Mouse (Mus musculus): ENCODE results near the gene Elmod3. TPM values are rescaled to one million over a fixed set of nuclear protein-coding genes. Genes with fewer than 3 reads are reported as not detected.
"Not testable (repeated sequence)": the region's sequence is repeated elsewhere in the genome, so short reads cannot be mapped to it uniquely, and the experiment has no call there.

The Elmod3 gene
- polyA plus RNA-seq, 1 experiment from 2014 or later: 14.8 TPM

DNA sequence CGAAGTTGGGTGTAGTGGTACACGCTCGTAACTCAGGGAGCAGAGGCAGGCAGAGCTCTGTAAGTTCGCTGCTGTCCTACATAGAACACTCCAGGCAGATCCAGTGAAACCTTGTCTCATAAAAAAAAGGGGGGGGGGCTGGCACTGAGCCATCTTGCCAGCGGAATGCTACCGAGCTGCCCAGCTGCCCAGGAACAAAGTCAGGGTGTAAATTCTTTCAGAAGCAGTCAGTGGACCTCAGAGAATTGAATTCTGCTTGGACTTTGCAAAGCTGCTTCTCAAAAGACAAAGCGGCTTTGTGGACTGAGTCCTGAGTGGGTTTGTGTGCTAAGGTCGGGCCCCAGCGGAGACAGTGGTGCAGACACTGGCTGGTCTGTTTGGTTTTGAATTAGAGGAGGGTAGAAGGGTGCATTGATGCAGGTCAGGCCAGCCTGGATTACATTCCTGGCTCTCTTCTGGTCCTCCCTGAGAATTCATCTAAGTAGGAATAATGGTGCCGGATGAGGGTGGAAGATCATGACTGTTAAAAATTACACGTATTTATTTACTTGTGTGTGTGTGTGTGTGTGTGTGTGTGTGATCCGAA lies 54.9 kb downstream of the Elmod3 start:
- 69% methylated on average over 12 of the region's 12 CpGs for WGBS
- H3K9me3 ChIP-seq (replicated peaks): 0 out of 2 replicates have a peak, but pooled peaks cover 3% of the 10 kb centered on the region
- ATAC-seq: no peak
- H3K4me2 ChIP-seq: no peak overlapping the region
- H3K27ac ChIP-seq: no peak overlapping the region
- 0 out of 2 replicates have a peak, but pooled peaks cover 5% of the 10 kb centered on the region for H3K27me3 ChIP-seq
- H3K9ac ChIP-seq: no peak overlapping the region
- no peaks in the 10 kb centered on the region for H3K36me3 ChIP-seq (ENCODE audit: poor library complexity, severe bottlenecking)
- H3K4me3 ChIP-seq: no peak overlapping the region
- peaks cover 11% of the 10 kb centered on the region for H3K4me1 ChIP-seq

- Histone ChIP-seq H3K9ac (peak overlapping the region; percentile 78), H3K27ac (no peak overlapping the region; the same call in 1 of the 2 replicates), H3K27me3 (no peaks in the 10 kb centered on the region), H3K4me1 (peaks cover 18% of the 10 kb centered on the region), H3K4me3 (peak overlapping the region; percentile 55), H3K36me3 (ENCODE audit: poor library complexity, severe bottlenecking) (no peaks in the 10 kb centered on the region), H3K9me3 (replicated peaks) (no peaks in the 10 kb centered on the region), H3K4me2 (peak overlapping the region; percentile 77)
- WGBS: under 1% methylated on average over 16 of the region's 16 CpGs
- peak; percentile 97 for ATAC-seq
These were observed 59.6 kb downstream of the Elmod3 start for GRCm38 (mm10) chr6:72538562-72539031.

DNA sequence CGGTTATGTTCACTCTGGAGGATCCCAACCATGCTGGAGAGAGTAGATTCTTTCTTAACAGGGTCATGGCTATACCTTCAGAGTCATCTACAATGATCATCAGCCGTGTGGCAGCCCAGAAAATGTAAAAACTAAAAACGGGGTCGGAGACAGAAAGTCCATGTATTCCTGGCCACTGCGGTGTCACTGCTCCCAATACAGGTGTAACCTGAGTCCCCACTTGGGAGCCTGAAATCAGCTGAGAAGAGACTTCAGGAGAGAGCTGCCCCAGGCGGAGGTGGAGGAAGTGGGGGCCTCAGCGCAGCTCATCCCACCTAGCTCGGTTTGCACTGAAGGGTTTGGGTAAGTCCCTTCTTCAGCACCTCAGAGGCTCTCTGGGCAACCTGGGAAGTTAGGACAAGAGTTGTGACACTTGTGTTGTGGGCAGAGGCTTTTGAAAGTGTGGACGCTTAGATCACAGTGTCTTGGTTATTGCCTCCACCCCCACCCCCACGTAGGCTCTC lies 60.2 kb downstream of the Elmod3 start:
- H3K4me3 ChIP-seq: peak overlapping the region; percentile 55
- H3K9ac ChIP-seq: peak overlapping the region; percentile 78
- no peaks in the 10 kb centered on the region for H3K9me3 ChIP-seq (replicated peaks)
- H3K4me1 ChIP-seq: peaks cover 19% of the 10 kb centered on the region
- no peak overlapping the region for H3K27ac ChIP-seq
- WGBS: 55% methylated on average over 10 of the region's 10 CpGs
- no peaks in the 10 kb centered on the region for H3K27me3 ChIP-seq
- H3K36me3 ChIP-seq (ENCODE audit: poor library complexity, severe bottlenecking): no peaks in the 10 kb centered on the region
- no peak for ATAC-seq
- peak overlapping the region; percentile 77 for H3K4me2 ChIP-seq

DNA sequence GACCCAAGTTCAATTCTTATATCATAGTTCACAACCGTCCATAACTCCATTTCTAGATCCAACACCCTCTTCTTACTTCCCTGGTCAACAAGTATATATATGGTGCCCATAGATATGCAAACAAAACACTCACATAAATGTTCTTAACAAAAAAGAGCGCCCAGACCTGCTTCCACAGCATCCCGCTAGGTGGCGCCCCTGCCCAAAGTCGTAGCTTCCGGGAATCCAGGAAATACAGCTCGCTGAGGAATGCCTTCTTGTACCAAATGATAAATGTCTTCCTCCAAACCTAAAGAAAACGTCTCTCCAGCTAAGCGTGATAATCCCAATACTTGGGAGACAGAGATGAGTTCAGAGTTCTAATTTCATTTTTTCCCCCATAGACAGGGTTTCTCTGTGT lies 63.0 kb downstream of the Elmod3 start:
- H3K27ac ChIP-seq: no peak overlapping the region
- H3K9ac ChIP-seq: no peak overlapping the region
- no peaks in the 10 kb centered on the region for H3K36me3 ChIP-seq (ENCODE audit: poor library complexity, severe bottlenecking)
- peak overlapping the region; percentile 36 for H3K4me2 ChIP-seq
- no peak for ATAC-seq
- WGBS: 3% methylated on average over 9 of the region's 9 CpGs
- H3K27me3 ChIP-seq: no peaks in the 10 kb centered on the region
- H3K4me3 ChIP-seq: no peak overlapping the region
- peaks cover 27% of the 10 kb centered on the region for H3K4me1 ChIP-seq
- H3K9me3 ChIP-seq (replicated peaks): no peaks in the 10 kb centered on the region

DNA sequence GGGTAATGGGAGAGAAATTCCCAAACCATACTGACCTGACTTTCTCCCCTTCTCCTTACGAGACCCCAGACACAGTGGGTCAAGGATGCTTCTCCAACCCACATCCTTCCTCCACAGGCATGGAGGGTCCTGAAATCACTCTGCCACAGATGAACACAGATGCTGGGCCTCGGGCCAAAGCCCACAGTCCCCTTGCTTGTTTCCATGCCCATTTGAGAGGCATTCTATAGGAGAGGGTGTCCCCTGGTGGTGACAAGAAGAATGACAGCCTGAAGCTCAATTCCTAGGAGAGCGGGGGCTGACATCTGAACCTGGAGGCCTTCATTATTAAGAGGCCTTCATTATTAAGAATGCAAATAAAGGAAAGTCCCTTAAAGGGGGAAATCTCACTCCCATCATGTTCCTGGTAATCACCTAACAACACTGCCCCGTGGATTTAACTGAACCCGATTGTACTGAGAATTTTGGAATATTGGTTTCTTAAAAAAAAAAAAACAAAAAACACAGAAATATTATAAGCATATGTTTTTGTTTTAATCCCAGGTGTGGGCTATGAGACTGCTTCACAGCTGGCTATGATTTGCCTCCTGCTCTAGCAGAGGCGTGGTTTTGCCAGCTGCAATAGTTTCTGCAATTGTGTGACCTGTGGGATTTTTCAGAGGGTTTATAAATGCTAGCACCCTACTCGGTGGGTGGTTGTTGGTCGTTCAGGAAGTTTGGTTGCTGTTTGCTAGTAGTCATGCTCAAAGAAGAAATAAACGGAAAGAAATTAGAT lies 64.0 kb downstream of the Elmod3 start:
- Histone ChIP-seq H3K4me1 (peaks cover 27% of the 10 kb centered on the region), H3K4me2 (no peak overlapping the region), H3K27me3 (no peaks in the 10 kb centered on the region), H3K4me3 (no peak overlapping the region), H3K27ac (no peak overlapping the region), H3K36me3 (ENCODE audit: poor library complexity, severe bottlenecking) (no peaks in the 10 kb centered on the region), H3K9me3 (replicated peaks) (no peaks in the 10 kb centered on the region), H3K9ac (no peak overlapping the region)
- peak; percentile 67 for ATAC-seq
- 41% methylated on average over 9 of the region's 9 CpGs for WGBS

GRCm38 (mm10) chr6:72533555-72533954 lies 64.7 kb downstream of the Elmod3 start:
- not testable (repeated sequence) for H3K27ac ChIP-seq; H3K9me3 ChIP-seq (replicated peaks); H3K4me3 ChIP-seq; H3K4me2 ChIP-seq; H3K36me3 ChIP-seq (ENCODE audit: poor library complexity, severe bottlenecking); H3K9ac ChIP-seq; H3K27me3 ChIP-seq
- H3K4me1 ChIP-seq: peaks cover 24% of the 10 kb centered on the region
- whole genome bisulfite sequencing: 54% methylated on average over 1 of the region's 1 CpGs
- peak; percentile 28; the same call in 1 of the 2 replicates for ATAC-seq

DNA sequence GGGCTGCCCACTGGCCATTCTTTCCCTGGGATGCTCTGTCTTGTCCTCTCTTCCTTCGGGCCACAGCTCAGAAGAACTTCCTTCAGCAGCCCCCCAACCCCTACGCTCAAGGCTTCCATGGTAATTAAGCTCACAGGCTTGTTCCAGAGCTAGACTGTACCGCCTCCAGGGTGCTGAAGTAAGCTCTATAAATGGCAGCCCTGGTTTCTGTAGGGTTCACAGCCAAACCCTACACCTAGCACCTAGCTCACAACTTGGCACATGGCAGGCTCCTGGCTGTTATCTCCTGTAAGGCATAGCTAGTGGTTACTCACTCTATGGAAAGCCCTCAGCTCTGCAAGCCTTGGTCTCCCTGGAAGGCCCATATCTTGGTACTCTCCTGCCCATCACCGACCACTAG lies 65.6 kb downstream of the Elmod3 start:
- no peaks in the 10 kb centered on the region for H3K9me3 ChIP-seq (replicated peaks)
- 75% methylated on average over 4 of the region's 4 CpGs for WGBS

GRCm38 (mm10) chr6:72528410-72529151 lies 69.6 kb downstream of the Elmod3 start:
- H3K27ac ChIP-seq: no peak overlapping the region
- H3K9ac ChIP-seq: no peak overlapping the region
- H3K9me3 ChIP-seq (replicated peaks): no peaks in the 10 kb centered on the region
- no peak overlapping the region for H3K4me2 ChIP-seq
- no peak overlapping the region for H3K4me3 ChIP-seq
- H3K27me3 ChIP-seq: no peaks in the 10 kb centered on the region
- H3K36me3 ChIP-seq (ENCODE audit: poor library complexity, severe bottlenecking): no peaks in the 10 kb centered on the region
- no peak for ATAC-seq
- H3K4me1 ChIP-seq: peaks cover 9% of the 10 kb centered on the region; the same call in 1 of the 2 replicates
- WGBS: 78% methylated on average over 10 of the region's 10 CpGs

More for the DNA sequence above, 65.6 kb downstream of the Elmod3 start:
- Histone ChIP-seq H3K4me3 (no peak overlapping the region), H3K4me1 (peaks cover 18% of the 10 kb centered on the region; the same call in 1 of the 2 replicates), H3K27ac (no peak overlapping the region), H3K4me2 (no peak overlapping the region), H3K27me3 (no peaks in the 10 kb centered on the region), H3K36me3 (ENCODE audit: poor library complexity, severe bottlenecking) (no peaks in the 10 kb centered on the region), H3K9ac (peak overlapping the region; percentile 26; the same call in 1 of the 2 replicates)
- no peak for ATAC-seq

GRCm38 (mm10) chr6:72527070-72527469 lies 71.1 kb downstream of the Elmod3 start:
- Histone ChIP-seq H3K36me3 (ENCODE audit: poor library complexity, severe bottlenecking) (no peaks in the 10 kb centered on the region), H3K4me2 (no peak overlapping the region), H3K27me3 (no peaks in the 10 kb centered on the region), H3K4me3 (no peak overlapping the region), H3K27ac (no peak overlapping the region), H3K9ac (no peak overlapping the region), H3K9me3 (replicated peaks) (no peaks in the 10 kb centered on the region), H3K4me1 (no peaks in the 10 kb centered on the region)
- no peak for ATAC-seq
- 87% methylated on average over 4 of the region's 4 CpGs for WGBS

GRCm38 (mm10) chr6:72524160-72524559 lies 74.1 kb downstream of the Elmod3 start:
- 84% methylated on average over 2 of the region's 2 CpGs for WGBS
- Histone ChIP-seq H3K4me3 (no peak overlapping the region), H3K4me2 (no peak overlapping the region), H3K9ac (no peak overlapping the region), H3K4me1 (peaks cover 20% of the 10 kb centered on the region), H3K9me3 (replicated peaks) (no peaks in the 10 kb centered on the region), H3K36me3 (ENCODE audit: poor library complexity, severe bottlenecking) (no peaks in the 10 kb centered on the region), H3K27ac (no peak overlapping the region), H3K27me3 (no peaks in the 10 kb centered on the region)
- no peak for ATAC-seq

DNA sequence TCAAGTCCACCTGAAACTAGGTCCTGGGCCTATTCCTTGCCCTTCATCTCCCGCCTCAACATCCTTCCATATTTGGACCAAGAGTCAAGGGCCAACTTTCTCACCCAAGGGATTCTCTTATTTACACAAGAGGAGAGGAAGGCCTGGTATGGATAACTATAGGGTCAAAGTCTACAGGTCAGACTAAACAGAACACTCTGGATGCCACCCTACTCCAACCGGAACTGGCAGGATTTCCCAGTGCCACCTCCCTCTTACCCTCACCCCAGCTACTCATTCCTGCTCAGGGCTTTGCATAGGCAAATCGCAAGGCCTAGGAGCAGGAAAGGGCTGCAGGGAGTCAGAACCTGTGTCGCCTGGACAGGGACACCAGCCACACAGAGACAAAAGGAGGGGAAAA lies 75.0 kb downstream of the Elmod3 start:
- Histone ChIP-seq H3K9me3 (replicated peaks) (no peaks in the 10 kb centered on the region), H3K4me1 (peaks cover 30% of the 10 kb centered on the region), H3K36me3 (ENCODE audit: poor library complexity, severe bottlenecking) (no peaks in the 10 kb centered on the region), H3K27ac (no peak overlapping the region), H3K27me3 (no peaks in the 10 kb centered on the region), H3K9ac (no peak overlapping the region), H3K4me2 (no peak overlapping the region), H3K4me3 (no peak overlapping the region)
- ATAC-seq: no peak
- 67% methylated on average over 4 of the region's 4 CpGs for WGBS

- H3K4me2 ChIP-seq: no peak overlapping the region
- H3K4me3 ChIP-seq: no peak overlapping the region
- H3K4me1 ChIP-seq: peaks cover 31% of the 10 kb centered on the region
- ATAC-seq: no peak
- WGBS: 93% methylated on average over 5 of the region's 5 CpGs
- H3K27ac ChIP-seq: no peak overlapping the region
- no peaks in the 10 kb centered on the region for H3K27me3 ChIP-seq
- no peaks in the 10 kb centered on the region for H3K9me3 ChIP-seq (replicated peaks)
- H3K9ac ChIP-seq: no peak overlapping the region
- H3K36me3 ChIP-seq (ENCODE audit: poor library complexity, severe bottlenecking): no peaks in the 10 kb centered on the region
These were observed 75.9 kb downstream of the Elmod3 start for GRCm38 (mm10) chr6:72522288-72522687.

All from forebrain, embryonic 13.5 days (tissue).